Mouse (Mus musculus): ENCODE data around the gene Hikeshi. TPM values are rescaled to one million over a fixed set of nuclear protein-coding genes. Genes with fewer than 3 reads are reported as not detected.

Hikeshi gene
- 93.5 TPM for polyA plus RNA-seq (2014; fragmentation: Illumina TruSeq; extraction: RNeasy Lipid Tissue Mini Kit (QIAGEN cat#74804); ENCODE audit: low read depth, low replicate concordance)

DNA sequence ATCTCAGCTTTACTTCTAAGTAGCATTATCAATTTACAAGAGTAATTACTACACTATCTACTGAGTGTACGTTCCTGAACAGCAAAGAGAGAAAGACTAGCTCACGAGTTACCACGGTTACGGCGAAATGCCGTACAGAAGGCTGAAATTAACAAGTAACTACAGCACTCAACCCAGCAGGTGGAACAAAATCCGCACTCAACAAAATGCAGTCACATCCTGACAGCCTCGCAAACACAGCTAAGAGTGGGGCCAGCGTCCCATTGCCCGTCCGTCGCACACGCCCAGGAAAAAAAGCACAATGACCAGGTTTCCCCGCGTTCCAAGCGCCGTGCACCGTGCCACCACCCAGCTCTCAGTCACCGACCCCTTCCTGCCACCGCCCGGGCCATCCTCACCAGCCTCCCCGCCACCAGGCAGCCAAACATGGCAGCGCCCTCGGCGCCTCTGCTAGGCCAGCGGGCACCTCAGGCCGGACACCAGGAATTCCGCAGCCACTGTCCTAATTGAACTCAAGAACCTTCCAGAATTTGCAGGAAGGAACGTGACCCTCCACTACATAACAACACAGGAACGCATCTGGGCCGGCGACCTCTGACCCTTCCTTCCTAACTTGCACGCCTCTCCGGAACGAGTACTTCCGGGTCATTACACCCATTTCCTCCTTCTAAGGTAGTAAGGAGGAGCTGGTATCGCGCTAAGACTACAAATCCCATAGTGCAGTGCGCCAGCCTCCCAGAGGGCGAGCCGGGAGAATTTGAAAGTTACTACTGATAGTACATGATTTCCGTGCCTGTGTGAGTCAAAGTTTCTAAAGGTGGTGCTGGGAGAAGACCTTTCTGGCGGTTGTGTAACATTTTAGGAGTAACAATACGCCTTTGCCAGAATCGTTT lies at the start of gene Hikeshi:
Gene Hikeshi, minus strand, starts transcription at position 634 of the 893 bp plus-strand sequence.

DNA sequence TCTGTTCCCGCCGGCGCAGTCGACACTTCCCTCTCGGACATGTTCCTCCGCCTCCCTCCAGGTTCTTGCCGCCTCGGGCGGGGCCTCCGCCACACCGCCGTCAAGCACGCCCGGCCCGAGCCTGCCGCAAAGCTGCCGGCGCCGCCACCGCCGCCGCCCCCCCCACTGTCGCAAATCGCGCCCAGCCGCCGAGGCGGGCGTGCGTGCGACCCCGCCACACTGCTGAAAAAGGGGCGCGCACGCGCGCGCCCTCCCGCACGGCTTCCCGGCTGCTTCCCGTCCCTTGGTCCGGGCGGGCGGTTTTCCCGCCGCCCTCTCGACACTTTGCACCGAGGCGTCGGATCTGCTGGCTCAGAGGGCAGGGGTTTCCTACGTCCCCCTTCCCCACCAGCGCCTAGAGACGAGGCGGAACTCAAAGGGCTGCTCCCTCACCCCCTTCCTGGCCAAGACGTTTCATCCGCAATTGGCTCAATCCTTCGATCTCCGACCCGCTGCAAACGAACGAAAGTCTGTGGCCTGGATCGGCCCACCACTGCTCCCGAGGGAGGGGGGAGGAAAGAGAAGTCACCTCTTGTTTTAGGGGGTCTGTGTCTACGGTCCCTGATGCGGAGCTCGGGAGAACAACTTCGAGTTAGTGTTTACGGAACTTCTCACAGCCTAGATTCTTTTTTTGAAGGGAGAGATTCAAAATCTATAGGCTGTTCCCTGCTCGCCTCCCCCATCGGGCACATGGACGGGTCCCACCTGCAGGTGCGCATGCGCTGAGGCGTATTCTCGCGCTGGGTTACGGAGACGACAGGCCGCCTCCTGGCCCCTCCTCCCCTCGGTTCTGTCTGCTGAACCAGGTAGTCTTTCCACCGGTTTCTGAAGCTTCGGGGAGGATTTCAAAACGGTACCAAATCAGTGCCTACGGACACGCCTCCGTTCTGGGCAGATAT lies 39.8 kb upstream of the Hikeshi start, which contains the start of gene Eed:
Gene Eed, minus strand, starts transcription at position 499 of the 938 bp plus-strand sequence.

DNA sequence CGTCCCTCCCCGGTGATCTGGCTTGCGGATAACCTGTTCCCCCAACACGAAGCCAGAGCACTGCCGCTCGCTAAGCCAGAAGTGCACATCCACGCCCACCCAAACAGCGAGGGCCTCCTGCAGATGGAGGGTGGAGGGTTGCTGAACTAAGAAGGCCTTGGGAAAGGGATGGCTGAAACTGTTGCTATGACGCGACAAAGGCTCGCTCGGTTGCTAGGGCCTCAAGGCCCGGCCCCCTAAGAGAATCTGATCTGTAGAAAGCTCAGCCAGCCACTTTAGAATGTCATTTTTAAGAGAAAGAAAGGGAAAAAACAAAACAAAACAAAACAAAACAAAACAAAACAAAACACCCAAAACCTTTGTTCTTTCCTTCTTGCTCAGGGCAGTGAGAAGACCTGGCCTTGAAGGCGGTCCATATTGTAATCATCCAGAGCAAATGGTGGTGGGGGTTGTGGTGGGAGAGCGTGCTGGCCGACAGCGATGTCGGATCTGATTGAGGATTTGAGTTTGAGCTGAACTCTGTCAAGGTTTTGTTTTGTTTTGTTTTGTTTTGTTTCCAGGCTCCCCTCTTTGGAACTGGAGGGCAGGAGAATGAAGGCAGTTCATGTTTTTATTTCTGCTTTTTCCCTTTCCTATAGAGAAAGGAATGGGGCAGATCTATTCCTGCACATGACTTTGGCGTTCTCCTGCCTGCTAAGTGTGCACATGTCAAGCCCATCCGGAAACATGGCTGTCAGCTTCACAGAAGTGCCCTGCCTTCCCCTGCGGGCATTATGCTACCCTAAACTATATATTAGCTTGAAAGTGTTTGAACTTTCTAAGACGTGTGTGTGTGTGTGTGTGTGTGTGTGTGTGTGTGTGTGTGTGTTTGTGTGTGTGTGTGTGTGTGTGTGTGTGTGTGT lies 37.3 kb downstream of the Hikeshi start, which contains the start of gene Ccdc81:
Gene Ccdc81, minus strand, starts transcription at position 188 of the 902 bp plus-strand sequence.

Other genes starting within 250 kb of the Hikeshi start
- not detected for gene Ccdc81, start 37.6 kb downstream of the Hikeshi start, polyA plus RNA-seq (2014; fragmentation: Illumina TruSeq; extraction: RNeasy Lipid Tissue Mini Kit (QIAGEN cat#74804); ENCODE audit: low read depth, low replicate concordance)
- gene Eed, start 39.8 kb upstream of the Hikeshi start, polyA plus RNA-seq (2014; fragmentation: Illumina TruSeq; extraction: RNeasy Lipid Tissue Mini Kit (QIAGEN cat#74804); ENCODE audit: low read depth, low replicate concordance) = 193 TPM
- gene Picalm, start 189.0 kb upstream of the Hikeshi start, polyA plus RNA-seq (2014; fragmentation: Illumina TruSeq; extraction: RNeasy Lipid Tissue Mini Kit (QIAGEN cat#74804); ENCODE audit: low read depth, low replicate concordance) = 758 TPM